Mouse (Mus musculus): ENCODE results near the gene Sys1. TPM values are rescaled to one million over a fixed set of nuclear protein-coding genes. Genes with fewer than 3 reads are reported as not detected.

Sys1 gene
- 64.2 TPM in 2 replicates for polyA plus RNA-seq (2012; rRNA removed)

DNA sequence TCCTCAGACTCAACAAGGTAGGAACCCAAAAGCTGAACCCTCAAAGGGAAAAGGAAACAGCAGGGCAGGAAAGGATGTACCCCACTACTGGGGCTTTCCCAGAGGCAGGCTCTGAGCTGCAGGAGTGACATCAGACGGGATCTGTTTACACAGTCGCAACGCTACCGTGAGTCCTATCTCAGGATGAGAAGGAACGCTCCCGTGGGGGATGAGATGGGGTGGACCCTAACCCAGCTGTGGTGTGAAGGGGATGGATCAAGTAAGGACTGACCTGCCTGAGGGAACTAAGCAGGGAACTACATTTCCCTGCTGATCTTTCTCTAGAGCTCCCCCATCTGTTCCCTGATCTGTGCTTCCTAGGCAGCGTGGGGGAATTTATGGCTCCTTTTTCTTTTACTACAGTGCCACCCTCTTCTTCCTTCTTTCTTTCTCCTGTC lies at the start of gene Sys1:
Sys1 (plus strand) TSS at position 101 of the 437 bp plus-strand sequence.

DNA sequence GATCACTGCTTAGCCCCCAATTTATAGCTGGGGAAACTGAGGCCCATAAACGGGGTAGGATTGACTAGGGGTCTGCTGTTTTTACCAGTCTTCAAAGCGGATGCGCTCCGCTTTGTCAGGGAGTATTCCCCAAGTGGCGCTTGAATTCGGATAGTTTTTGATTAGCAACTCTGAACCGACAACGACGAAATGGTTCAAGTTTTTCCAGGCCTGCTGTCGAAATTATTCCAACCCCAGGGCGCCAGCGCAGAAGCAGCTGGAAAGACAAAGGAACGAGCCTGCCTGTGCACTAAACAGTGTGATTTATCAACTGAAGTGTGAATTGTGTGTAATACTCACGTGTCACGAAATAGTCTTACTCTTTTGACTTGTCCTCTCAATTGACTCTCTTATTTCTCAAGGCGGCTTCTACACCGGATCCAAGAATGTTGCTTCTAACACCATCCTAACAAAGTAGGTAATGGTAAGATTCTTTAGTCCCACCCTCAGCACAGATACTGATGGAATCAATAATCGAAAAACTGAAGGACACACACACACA lies 13.2 kb upstream of the Sys1 start, which contains the start of gene Sdc4:
Sdc4 (minus strand) TSS at position 428 of the 541 bp plus-strand sequence.

DNA sequence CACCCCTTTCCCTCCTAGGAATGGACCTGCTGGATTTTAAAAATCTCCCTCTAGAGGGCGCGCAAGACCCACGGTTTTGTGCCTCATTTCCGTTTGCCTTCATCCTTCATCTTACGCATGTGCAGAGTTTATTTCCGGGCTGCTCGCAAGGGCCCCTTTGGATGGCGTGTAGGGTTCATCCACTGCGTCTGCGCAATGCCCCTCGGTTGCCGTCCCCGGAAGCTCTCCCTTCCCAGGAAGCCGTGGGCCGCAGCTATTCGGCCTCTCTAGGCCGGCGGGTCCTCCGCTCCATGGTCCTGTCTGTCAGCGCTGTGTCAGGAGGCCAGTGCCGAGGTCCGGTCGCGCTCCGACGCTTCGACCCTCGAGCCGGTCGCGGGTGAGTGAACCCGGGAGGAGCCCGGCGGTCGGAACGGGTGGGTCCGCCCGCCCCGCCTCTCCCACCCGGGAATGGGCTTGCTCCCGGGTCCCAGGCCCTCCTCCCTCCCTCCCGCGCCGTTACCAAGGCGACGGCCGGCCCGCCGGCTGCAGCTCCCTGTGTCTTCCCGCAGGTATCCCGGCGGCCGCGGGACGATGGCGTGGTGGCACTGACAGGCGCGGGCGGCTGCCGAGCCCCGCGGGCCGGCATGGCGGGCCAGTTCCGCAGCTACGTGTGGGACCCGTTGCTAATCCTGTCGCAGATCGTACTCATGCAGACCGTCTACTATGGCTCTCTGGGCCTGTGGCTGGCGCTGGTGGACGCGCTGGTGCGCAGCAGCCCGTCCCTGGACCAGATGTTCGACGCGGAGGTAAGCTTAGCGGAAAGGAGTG lies 4.2 kb downstream of the Sys1 start, which contains the start of gene Gm20458:
Gm20458 (plus strand) TSS at position 223 of the 807 bp plus-strand sequence.

DNA sequence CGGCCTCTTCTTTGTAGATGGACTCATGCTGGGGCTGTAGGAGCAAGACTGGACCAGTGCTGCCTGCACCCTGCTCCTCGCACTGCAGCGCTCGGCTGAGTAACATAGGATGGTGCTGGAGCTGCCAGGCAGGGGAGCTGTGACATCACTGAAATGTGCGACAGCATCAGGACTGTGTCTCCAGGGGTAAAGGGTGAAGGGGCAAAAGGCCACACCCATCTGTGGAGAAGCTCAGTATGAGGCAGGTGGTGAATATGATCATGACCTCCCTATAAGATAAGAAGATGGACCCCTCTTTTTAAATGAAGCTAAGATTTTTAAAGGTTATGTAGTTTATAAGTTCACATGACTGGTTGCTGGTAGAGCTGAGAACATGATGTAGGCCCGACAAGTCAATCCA lies 16.9 kb downstream of the Sys1 start, which contains the start of gene Trp53tg5:
Trp53tg5 (minus strand) TSS at position 101 of the 400 bp plus-strand sequence.

DNA sequence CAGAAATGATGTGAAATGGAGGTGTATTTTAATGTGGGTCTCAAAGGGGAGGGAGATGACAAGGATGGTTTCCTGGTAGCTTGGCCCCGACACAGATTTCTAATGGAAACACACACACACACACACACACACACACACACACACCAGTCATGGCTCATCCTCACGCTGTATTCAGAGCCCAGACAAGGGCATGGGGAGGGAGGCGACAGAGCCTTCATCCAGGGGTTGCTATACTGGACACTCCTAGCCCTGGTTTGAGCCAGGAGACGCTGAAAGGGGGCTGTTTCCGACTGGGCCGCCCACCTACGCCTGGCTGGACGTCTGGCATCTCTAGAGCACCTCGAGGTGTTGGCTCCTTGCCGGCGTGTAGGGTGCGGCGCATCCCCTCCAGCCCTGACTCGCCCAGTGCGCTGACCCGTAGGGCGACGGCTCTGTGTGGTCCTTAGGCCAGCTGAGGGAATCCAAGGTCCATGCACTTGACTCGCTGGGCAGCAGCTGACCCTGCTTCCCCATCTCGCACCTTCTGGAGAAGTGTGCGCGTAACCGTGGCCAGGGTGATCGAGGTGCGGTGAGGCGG lies 29.0 kb downstream of the Sys1 start, which contains the start of gene Dbndd2:
Dbndd2 (plus strand) TSS at position 426 of the 577 bp plus-strand sequence.

DNA sequence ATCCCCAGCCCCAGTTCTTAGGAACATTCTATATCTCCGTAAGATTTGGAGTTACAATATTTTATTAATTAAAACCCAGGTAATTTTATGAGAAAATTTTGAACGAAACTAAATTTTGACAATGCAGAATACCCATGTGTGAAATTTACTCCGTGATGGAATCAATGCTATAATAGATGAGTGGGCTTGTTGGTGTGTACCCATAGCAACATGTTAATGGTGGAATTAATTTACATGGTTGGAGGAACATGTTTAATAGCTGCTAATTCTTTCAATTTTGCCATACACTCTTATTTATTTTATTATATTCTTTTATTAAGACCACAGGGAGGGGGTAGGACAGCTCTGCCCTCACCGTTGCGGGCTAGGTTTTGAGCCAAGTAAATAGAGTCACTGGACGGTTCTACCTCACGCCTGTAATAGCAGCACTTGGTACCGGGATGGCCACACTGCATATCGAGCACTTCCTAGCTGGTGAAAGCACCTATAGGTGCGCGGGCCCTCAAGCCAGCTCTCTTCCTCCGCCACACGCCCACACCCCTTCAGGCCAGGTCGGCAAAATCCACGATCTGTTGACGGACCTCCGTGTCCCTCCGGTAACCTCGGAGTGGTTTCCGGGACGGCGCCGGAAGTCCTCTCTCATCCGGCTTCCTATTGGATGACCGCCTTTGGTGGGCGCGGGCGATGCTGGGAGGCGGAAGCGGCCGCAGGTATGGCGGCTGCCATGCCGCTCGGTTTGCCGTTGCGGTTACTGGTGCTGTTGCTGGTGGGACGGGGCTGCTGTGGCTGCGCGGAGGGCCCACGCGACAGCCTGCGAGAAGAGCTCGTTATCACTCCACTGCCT lies 40.3 kb downstream of the Sys1 start, which contains the start of gene Pigt:
Pigt (plus strand) TSS at position 674 of the 844 bp plus-strand sequence.

Other genes with a start within 250 kb of the Sys1 start
- gene Wfdc15b, start 235.3 kb upstream of the Sys1 start, polyA plus RNA-seq (2012; rRNA removed) = not detected in 2 replicates
- gene Svs2, start 218.5 kb upstream of the Sys1 start, polyA plus RNA-seq (2012; rRNA removed) = not detected in 2 replicates
- gene Svs3b, start 200.3 kb upstream of the Sys1 start, polyA plus RNA-seq (2012; rRNA removed) = not detected in 2 replicates
- gene Svs4, start 178.5 kb upstream of the Sys1 start, polyA plus RNA-seq (2012; rRNA removed) = not detected in 2 replicates
- gene Svs3a, start 167.7 kb upstream of the Sys1 start, polyA plus RNA-seq (2012; rRNA removed) = not detected in 2 replicates
- not detected in 2 replicates for gene Svs6, start 140.2 kb upstream of the Sys1 start, polyA plus RNA-seq (2012; rRNA removed)
- gene Svs5, start 124.2 kb upstream of the Sys1 start, polyA plus RNA-seq (2012; rRNA removed) = not detected in 2 replicates
- 0.16 and 0.70 TPM in 2 replicates for gene Slpi, start 67.9 kb upstream of the Sys1 start, polyA plus RNA-seq (2012; rRNA removed)
- gene Rbpjl, start 53.8 kb upstream of the Sys1 start, polyA plus RNA-seq (2012; rRNA removed) = 0.23 and 0.35 TPM in 2 replicates
- 7.2 and 8.0 TPM in 2 replicates for gene Matn4, start 51.8 kb upstream of the Sys1 start, polyA plus RNA-seq (2012; rRNA removed)
- 4.0 and 5.1 TPM in 2 replicates for gene Sdc4, start 13.1 kb upstream of the Sys1 start, polyA plus RNA-seq (2012; rRNA removed)
- 9.1 and 11.2 TPM in 2 replicates for gene Gm20458, start 4.0 kb downstream of the Sys1 start, polyA plus RNA-seq (2012; rRNA removed)
- not detected in 2 replicates for gene Trp53tg5, start 16.8 kb downstream of the Sys1 start, polyA plus RNA-seq (2012; rRNA removed)
- gene Dbndd2, start 29.1 kb downstream of the Sys1 start, polyA plus RNA-seq (2012; rRNA removed) = 21.0 and 24.6 TPM in 2 replicates
- gene Pigt, start 40.6 kb downstream of the Sys1 start, polyA plus RNA-seq (2012; rRNA removed) = 81.4 and 104 TPM in 2 replicates
- gene Wfdc2, start 105.4 kb downstream of the Sys1 start, polyA plus RNA-seq (2012; rRNA removed) = 2.1 and 3.3 TPM in 2 replicates
- gene Spint3, start 116.5 kb downstream of the Sys1 start, polyA plus RNA-seq (2012; rRNA removed) = not detected in 2 replicates
- 0.15 TPM in 1 of 2 replicates, not detected in the other for gene Wfdc6a, start 128.5 kb downstream of the Sys1 start, polyA plus RNA-seq (2012; rRNA removed)
- gene Eppin, start 136.6 kb downstream of the Sys1 start, polyA plus RNA-seq (2012; rRNA removed) = not detected in 2 replicates
- not detected in 2 replicates for gene Wfdc6b, start 156.6 kb downstream of the Sys1 start, polyA plus RNA-seq (2012; rRNA removed)
- not detected in 2 replicates for gene Wfdc8, start 156.7 kb downstream of the Sys1 start, polyA plus RNA-seq (2012; rRNA removed)
- gene Wfdc16, start 181.8 kb downstream of the Sys1 start, polyA plus RNA-seq (2012; rRNA removed) = not detected in 2 replicates
- 0.21 TPM in 1 of 2 replicates, not detected in the other for gene Wfdc10, start 199.1 kb downstream of the Sys1 start, polyA plus RNA-seq (2012; rRNA removed)
- gene Wfdc9, start 199.6 kb downstream of the Sys1 start, polyA plus RNA-seq (2012; rRNA removed) = not detected in 2 replicates
- not detected in 2 replicates for gene Wfdc11, start 217.1 kb downstream of the Sys1 start, polyA plus RNA-seq (2012; rRNA removed)
- not detected in 2 replicates for gene Wfdc13, start 228.1 kb downstream of the Sys1 start, polyA plus RNA-seq (2012; rRNA removed)
- gene Spint4, start 241.5 kb downstream of the Sys1 start, polyA plus RNA-seq (2012; rRNA removed) = not detected in 2 replicates

All from central nervous system, embryonic 18 days (tissue).